Mouse (Mus musculus) retina, adult 2 months (tissue): ENCODE measurements around the gene Ube2o.
A peak's percentile ranks its signal among the peaks of the same experiment; 100 is the strongest.
"Not testable (repeated sequence)": the region's sequence is repeated elsewhere in the genome, so short reads cannot be mapped to it uniquely, and the experiment has no call there.

Source experiments
- DNase-seq: peaks from one replicate; pipeline ENCODE4 v3.0.0-alpha.2; 2012; ENCODE audit warnings: low read depth, low spot score

Gene Ube2o

GRCm38 (mm10) chr11:116513531-116514038 is 67.7 kb downstream of the Ube2o start:
- no peak for DNase-seq

- no peak for DNase-seq
These were observed 68.3 kb downstream of the Ube2o start for GRCm38 (mm10) chr11:116512987-116513386.

- no peak for DNase-seq
These were observed 69.1 kb downstream of the Ube2o start for GRCm38 (mm10) chr11:116512154-116512553.

DNA sequence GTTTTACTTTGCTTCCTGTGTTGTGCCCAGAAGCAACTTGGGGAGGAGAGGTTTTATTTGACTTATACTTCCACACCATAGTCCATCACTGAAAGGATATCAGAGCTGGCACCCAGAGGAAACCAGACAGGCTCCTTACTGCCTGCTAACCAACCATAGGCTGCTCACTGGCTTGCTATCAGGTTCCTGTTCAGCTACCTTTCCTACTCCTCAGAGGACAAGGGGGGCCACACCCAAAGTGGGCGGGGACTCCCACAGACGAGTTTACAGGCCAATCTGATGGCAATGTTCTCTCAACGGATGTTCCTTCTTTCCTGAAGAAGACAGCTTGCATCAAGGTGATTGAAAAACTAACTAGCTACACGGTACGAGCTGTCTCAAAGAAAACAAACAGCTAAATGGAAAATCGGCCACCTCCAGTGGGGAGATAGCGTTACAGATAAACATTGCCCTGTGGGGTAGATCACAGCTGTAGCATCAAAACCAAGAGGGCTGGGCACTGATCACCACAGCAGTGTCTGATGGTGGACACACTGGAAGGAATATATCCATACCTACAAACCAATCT is 69.9 kb downstream of the Ube2o start:
- no peak for DNase-seq

GRCm38 (mm10) chr11:116508689-116509088 is 72.6 kb downstream of the Ube2o start:
- DNase-seq, result no peak

DNA sequence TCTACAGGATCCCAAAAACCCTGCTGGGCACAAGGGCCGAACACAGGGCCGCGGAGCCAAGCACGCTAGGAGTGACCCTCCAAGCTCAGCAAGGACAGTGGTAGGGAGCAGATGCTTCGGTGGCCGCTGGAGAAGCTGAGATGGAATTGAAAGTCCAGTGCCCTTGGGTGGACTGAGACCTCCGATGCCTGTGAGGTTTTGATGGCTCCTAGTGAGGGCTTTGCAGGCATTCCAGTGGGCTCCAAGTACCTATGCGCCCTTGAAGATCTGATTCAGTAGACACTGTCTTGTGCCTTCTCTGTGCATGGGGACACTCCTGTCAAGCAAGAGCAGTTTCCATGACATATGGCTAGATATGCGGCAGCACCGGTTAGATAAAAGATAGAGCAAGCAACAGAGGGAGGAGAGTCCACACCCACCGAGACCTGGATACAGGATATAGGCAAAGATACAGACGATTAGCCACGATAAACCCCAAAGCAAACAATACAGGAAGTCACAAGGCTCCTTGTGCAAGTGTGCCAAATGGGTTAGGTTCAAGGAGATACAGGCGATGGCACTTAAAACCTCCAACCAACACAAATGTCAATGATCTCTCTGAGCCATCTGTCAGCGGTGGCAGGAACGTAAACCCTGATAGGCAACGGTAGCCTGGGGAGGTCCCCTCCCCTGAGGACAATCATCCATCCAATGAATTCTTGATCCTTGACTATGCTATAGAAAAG is 74.9 kb downstream of the Ube2o start:
- DNase-seq, result no peak

DNA sequence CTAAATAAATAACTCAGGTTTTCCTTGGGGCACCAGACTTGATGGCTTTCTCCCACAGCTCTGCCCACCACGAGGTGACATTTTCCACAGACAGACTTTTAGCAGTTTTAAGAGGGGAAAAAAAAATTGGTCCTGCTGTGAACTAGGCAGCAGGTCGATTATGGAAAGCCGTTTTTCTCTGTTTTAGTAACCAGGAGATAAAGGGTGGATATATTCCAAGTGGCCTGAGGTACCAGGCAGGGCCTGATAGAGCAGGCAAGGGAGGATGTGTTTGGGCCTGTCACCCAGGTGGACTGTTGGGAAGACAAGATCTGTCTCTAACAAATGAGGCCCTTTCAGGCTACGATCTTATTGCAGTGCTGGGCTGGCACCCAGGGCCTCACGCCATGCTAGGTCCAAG is 75.7 kb downstream of the Ube2o start:
- no peak for DNase-seq

- DNase-seq, result no peak
These were observed 76.7 kb downstream of the Ube2o start for GRCm38 (mm10) chr11:116504516-116504915.

DNA sequence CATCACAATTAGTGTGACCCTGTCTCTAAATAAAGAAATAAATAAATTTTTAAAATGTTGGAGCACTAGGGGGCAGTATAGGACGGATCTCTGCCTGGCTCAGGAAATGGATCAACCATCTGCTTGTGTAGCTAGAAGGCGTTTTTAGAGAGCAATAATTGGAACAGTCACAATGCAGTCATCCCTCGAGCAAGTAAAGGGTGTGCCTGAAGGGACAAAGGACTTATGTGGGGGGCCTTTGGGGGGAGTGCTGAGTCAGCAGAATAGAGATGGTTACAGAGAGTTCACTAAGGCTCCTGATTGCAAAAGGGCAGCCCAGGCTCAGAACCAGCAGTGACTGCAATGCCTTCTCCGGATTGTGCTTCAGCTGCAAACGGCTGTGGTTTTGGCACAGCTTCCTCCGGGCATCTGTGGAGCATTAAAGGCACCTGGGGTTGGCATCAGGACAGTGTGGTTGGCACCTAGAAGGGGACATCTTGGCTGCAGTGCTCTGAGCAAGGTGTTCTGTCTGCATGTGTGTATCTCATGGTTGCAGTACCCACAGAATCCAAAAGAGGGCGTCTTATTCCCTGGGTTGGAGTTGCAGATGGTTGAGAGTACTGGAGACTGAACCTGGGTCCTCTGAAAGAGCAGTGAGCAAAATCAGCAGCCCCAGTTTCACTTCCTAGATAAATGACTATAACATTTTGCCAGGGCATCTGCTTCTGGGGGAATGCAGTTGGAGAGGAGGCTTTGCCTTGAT is 80.1 kb downstream of the Ube2o start:
- DNase-seq, result peak; percentile 45

DNA sequence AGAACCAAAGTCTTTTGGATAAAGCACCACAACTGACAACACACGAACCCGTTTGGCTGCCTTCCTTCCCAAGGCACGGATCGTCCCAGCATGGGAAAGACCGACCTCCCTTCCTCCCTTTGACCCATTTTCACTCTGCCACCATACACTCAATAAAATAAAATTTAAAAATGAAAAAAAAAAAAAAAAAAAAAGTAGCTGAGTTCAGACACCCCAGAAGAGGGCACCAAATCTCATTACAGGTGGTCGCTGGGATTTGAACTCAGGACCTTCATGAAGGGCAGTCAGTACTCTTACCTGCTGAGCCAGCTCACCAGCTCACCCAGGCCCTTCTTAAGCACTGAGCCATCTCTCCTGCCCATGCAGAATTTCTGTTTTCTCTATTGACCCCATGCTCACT is 82.2 kb downstream of the Ube2o start:
- DNase-seq, result no peak

DNA sequence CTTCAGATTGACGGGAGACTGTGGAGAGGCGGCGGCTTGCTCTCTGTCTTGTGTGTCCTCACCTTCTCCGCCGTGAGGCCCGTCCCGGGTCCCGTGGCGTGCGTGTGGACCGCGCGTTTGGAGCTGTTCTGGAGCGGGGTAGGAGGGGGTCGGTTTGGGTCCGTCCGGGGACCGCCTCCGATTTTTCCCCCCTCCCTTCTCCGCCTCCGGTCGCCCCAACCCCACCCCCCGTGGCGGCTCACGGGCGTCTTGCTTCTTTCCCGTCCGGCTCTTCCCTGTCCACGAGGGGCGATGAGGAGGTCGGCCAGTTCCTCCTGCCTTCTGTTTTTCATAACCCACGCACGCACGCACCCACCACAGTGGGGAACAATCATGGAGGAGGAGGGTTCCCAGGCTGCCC is 82.7 kb downstream of the Ube2o start:
- no peak for DNase-seq

DNA sequence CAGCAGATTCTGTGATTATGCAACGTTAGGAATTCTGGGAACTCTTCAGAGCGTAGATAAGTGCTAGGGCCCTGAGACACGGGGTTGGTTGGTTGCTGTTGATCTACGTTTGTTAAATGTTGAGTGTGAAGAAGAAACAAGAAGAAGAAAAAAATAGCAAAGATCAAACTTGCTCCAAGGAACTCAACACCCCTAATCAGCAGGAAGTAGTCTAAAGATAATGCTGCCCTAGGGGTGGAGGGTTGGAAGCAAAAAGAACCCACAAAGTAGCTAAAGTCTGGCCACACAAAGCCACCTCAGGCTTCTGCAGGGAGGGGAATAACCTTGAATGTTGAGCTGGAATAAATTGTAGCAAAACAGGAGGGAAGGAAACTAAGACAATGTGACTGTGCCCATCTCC is 83.9 kb downstream of the Ube2o start:
- DNase-seq, result no peak

DNA sequence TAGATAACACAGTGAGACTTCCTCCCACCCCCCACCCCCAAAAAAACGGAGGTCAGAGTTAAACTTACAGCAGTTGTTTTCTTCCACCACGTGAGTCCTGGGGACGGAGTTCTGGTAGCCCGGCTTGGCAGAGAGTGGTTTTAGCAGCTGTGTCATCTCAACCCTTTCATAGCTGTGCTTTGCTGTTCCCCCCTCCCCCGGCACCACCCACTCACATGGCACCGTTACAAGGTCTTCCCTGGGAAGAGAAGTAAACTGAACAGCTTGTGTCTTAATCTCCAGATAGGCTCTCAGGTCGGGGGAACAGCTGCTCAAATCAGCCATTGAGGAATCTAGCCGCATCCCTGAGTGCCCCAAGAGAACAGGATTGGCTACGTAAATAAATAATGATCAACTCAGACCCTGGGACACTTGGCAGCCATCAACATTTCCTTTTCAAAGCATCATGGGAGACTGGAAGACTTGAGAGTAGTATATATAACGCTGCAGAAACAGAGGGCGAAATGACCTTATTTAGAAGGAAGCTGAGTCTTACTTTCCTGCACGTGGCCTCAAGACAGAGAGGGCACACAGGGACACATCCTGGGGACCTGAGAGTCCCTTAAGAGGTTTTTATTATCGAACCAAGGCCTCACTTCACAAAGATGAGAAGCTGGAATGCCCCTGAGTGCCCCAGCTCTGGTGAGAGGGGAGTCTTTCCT is 86.6 kb downstream of the Ube2o start:
- no peak for DNase-seq

- DNase-seq, result no peak
These were observed 87.4 kb downstream of the Ube2o start, which contains the start of gene Prpsap1 for GRCm38 (mm10) chr11:116493795-116494252. Prpsap1 (minus strand) TSS chr11:116494202.

- no peak for DNase-seq
These were observed 88.1 kb downstream of the Ube2o start for GRCm38 (mm10) chr11:116493191-116493590.

GRCm38 (mm10) chr11:116492507-116492906 is 88.7 kb downstream of the Ube2o start:
- not testable (repeated sequence) for DNase-seq

- no peak for DNase-seq
These were observed 89.9 kb downstream of the Ube2o start for GRCm38 (mm10) chr11:116491338-116491737.

DNA sequence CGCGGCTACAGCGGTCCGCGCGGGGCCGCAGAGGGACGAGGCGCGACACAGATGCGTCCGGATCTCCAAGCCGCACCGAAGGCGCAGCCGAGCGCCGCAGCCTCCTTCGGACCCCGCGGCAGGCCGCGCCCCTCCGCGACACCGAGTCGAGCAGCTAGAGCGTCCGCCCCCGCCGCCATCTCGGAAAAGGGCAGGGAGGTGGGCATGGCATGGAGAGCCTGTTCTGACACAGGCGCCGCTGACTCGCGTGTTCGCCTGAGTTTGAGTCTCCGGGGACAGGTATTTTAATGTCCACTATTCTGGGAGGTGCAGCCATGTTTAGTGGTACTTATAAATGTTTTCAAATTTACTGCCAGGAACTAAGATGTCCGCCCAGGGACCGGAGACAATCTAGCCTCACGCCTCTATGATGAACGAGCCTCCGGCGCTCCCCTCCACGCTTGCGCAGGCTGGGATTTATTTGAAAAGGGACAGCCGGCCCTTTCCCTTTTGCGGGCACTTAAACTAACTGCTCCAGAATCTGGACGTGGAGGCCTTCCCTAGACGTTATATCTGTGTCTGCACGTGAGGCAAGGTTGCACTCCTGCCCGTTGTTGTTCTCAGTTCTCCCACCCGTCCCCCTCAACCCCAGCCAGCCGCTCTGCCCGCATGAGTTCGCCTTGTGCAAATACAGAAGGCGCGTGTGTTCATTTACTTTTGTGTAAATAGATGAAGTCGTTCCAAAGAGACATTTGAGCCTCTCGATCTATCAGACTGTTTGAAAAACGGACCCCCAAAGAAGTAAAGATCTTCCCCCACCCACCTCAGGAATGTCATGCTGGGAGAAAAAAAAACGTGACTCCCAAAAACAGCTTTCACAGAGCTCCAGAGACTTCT is 90.8 kb downstream of the Ube2o start:
- DNase-seq, result peak; percentile 91

DNA sequence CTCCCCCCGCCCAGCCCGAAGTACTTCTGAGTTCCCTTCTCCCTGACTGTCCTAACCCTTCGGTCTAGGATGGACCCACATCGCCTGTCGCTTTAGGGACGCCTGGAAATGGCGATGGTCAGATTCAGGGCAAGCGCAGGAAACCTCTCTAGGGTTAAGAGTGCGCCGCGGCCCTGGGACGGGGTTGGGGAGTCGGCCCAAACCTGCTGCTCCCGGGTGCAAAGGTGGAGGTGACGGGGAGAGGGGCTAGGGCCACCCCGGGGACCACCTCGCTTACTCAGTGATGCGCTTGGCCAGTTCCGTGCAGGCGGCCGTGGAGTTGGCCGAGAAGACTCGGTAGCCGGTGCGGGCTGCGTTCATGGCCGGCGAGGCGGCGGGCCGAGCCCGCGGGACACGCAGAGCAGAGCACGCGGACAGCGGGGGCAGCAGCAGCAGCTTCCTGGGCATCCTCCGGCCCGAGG is 91.4 kb downstream of the Ube2o start:
- DNase-seq, result no peak

- DNase-seq, result no peak
These were observed 92.4 kb downstream of the Ube2o start for GRCm38 (mm10) chr11:116488693-116489375.
